Mouse (Mus musculus) intestine, embryonic 16.5 days (tissue): Measurements from ENCODE around the gene Snrk. TPM values are rescaled to one million over a fixed set of nuclear protein-coding genes. Genes with fewer than 3 reads are reported as not detected.

Source experiments
- ATAC-seq: fragments of 200-750 bp; cut with Nextera tagmentation; 2 replicates; pipeline ENCODE4 v1.8.0; 2017; ENCODE audit warnings: moderate TSS enrichment, moderate library complexity
- H3K27ac ChIP-seq: fragments of 300-500 bp; sonication (generic); 2 replicates; pipeline ENCODE4 v1.5.1; 2014; ENCODE audit warnings: mild to moderate bottlenecking, low read length
- H3K27me3 ChIP-seq: fragments of 300-500 bp; sonication (generic); replicated peaks from 2 replicates; pipeline ENCODE4 v1.6.1; 2014; ENCODE audit warnings: low read length, control low read depth, mixed read lengths; ENCODE audit not compliant: control insufficient read depth, insufficient read depth
- H3K36me3 ChIP-seq: fragments of 300-500 bp; sonication (generic); 2 replicates; pipeline ENCODE4 v1.6.1; 2014; ENCODE audit warnings: low read length, control low read depth; ENCODE audit not compliant: control insufficient read depth, insufficient read depth
- H3K4me1 ChIP-seq: fragments of 300-500 bp; sonication (generic); 2 replicates; pipeline ENCODE4 v1.6.1; 2014; ENCODE audit warnings: low read length, control low read depth, mixed read lengths; ENCODE audit not compliant: control insufficient read depth, insufficient read depth
- H3K4me2 ChIP-seq: fragments of 300-500 bp; sonication (generic); 2 replicates; pipeline ENCODE4 v1.6.1; 2014; ENCODE audit warnings: low read depth, low read length, control low read depth
- H3K4me3 ChIP-seq: fragments of 300-500 bp; sonication (generic); 2 replicates; pipeline ENCODE4 v1.5.1; 2014; ENCODE audit warnings: mild to moderate bottlenecking, low read length
- H3K9ac ChIP-seq: fragments of 300-500 bp; sonication (generic); 2 replicates; pipeline ENCODE4 v1.6.1; 2014; ENCODE audit warnings: low read depth, low read length
- H3K9me3 ChIP-seq: fragments of 300-500 bp; sonication (generic); 2 replicates; pipeline ENCODE4 v1.6.1; 2016; ENCODE audit warnings: low read length, control low read depth; ENCODE audit not compliant: control insufficient read depth
- WGBS: fragments of 180-500 bp; shearing (Covaris S2); extraction: QIAGEN DNeasy Blood & Tissue Kit; methylation state at CpG from one replicate; pipeline ENCODE4 v1.1.7; 2014; 5-methylcytosine and 5-hydroxymethylcytosine counted together
- polyA plus RNA-seq: library from polyadenylated mRNA; unstranded; fragments of >200 nt; fragmentation: Nextera tagmentation; extraction: Ambion mirVana; gene quantifications from 2 replicates; pipeline ENCODE4 v1.2.1, GENCODE M21; 2015

Snrk gene
- 45.5 and 48.7 TPM in 2 replicates for polyA plus RNA-seq

DNA sequence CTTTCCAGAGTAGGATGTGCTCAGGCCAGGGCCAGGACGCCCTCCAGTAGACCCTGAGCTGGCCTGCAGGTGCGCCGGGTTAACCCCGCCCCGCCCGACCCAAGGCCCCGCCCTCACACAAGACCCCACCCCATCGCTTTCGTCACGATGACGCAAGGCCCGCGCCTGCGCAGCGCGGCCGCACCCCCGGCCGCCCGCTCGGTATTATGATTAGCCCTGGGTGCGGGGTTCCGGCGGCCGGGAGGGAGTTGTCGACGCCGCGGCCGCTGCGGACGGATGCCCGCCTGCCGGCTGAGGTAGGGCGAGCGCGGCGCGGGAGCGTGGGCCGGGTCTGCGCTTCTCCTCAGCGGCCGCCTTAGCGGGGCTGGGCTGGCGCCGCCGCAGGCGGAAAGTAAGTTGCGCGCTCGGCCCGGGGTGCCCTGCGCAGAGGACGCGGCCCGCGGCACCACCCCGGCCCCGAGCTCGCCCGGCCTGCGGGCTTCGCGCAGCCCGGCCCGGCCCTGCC lies at the start of gene Snrk:
Gene Snrk, plus strand, starts transcription at position 155 of the 505 bp plus-strand sequence.
- Histone ChIP-seq H3K4me3 (peak within 1 kb of the TSS; percentile 89), H3K27ac (peak within 1 kb of the TSS; percentile 89), H3K9me3 (no peaks in the 10 kb centered on the region), H3K4me1 (peaks cover 20% of the 10 kb centered on the region), H3K4me2 (peak within 1 kb of the TSS; percentile 63), H3K27me3 (no peaks in the 10 kb centered on the region), H3K9ac (peak within 1 kb of the TSS; percentile 96), H3K36me3 (no peaks in the 10 kb centered on the region)
- WGBS, result 0% methylated on average over 57 of the region's 67 CpGs
- peak; percentile 94 for ATAC-seq

DNA sequence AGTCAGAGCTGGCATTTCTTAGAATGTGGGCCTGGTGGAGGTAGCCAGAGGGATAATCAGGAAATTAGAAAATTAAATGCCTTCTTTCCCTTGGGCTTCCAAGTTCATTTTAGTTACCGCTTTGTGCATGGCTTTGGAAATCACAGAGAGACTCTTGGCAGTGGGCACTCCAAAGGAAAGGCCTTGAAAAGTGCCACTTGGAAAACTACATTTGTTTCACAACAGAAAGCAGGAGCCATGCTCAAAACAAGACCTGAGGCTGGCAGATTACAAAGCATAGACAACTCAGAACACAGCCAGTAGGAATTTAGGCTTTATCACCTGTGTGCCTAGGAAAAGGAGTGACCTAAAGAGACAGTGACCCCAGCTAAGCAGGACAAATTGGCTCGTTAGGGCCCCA lies 49.4 kb upstream of the Snrk start:
- no peak for ATAC-seq
- 79% methylated on average over 2 of the region's 2 CpGs for WGBS
- Histone ChIP-seq H3K4me2 (no peak overlapping the region), H3K36me3 (no peaks in the 10 kb centered on the region), H3K9me3 (no peaks in the 10 kb centered on the region), H3K9ac (no peak overlapping the region), H3K4me3 (no peak overlapping the region), H3K27me3 (no peaks in the 10 kb centered on the region), H3K27ac (no peak overlapping the region), H3K4me1 (no peaks in the 10 kb centered on the region)

DNA sequence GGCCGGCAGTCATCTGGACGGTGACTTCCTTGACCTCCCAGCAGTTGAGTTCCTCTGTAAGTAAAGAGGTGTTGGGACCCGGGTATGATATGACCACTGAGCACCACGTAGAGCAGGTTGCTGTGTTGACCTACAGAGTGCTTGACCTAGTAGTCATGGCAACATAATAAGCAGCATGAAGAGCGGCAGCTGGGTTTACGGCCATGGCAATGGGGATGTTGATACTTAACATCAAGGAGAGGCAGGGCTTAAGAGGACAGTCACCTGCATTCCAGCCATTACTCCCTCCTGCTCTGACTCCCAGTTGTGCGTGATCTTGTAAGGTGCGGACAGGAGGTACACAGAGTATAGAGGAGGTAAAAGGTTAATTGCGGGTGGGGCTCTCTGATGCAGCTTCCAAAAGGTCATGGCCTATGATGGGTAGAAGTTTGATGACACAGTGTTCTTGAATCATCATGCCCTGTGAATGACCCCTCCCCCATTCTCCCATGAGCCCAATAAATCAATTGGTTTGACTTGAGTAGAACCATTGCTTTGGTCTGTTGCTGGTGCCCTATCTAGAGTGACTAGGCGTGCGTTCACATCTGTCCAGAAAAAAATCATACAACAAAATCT lies 47.4 kb upstream of the Snrk start:
- Histone ChIP-seq H3K9me3 (no peaks in the 10 kb centered on the region), H3K4me2 (no peak overlapping the region), H3K9ac (no peak overlapping the region), H3K4me1 (no peaks in the 10 kb centered on the region), H3K4me3 (no peak overlapping the region), H3K27me3 (no peaks in the 10 kb centered on the region), H3K27ac (no peak overlapping the region), H3K36me3 (no peaks in the 10 kb centered on the region)
- 57% methylated on average over 11 of the region's 11 CpGs for WGBS
- ATAC-seq, result peak; percentile 59

DNA sequence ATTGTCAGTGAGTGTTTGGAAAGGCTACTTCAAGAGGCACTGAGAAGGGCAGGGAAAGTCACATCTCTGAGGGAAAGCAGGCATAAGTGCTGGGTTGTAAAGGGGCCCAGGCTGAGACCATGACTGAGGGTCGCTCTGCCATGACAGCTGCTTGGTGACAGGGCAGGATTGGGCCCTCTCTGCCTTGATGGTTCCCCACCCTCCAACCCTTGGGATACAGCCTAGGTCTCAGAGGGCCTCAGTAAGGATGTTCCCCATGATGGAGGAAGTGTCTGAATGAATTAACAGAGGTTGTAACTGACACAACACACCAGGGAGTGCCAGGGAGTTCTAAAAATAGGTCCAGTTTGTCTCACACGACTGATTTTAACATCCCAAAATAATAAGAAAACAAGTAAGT lies 43.1 kb upstream of the Snrk start:
- no peak for ATAC-seq
- Histone ChIP-seq H3K9ac (no peak overlapping the region), H3K27me3 (no peaks in the 10 kb centered on the region), H3K4me1 (no peaks in the 10 kb centered on the region), H3K4me2 (no peak overlapping the region), H3K4me3 (no peak overlapping the region), H3K36me3 (no peaks in the 10 kb centered on the region), H3K27ac (no peak overlapping the region), H3K9me3 (no peaks in the 10 kb centered on the region)
- 39% methylated on average over 2 of the region's 2 CpGs for WGBS

DNA sequence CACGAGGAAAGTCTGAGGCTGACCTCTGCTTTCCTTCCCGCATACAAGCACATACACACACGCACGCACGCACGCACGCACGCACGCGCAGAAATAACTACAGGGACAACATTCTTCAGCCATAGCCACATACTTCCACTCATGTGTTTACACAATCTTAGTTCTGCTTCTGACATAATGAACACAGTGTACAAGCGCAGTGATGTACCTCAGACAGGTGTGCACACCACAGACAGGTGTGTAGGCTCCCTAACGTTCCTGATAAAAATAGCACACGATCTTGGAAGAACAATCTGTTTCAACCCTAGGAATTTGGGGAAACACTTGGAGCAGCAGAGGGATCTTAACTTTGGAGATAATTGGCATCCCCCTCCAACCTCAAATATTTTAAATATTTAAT lies 42.5 kb upstream of the Snrk start:
- Histone ChIP-seq H3K9ac (no peak overlapping the region), H3K4me2 (no peak overlapping the region), H3K4me1 (no peaks in the 10 kb centered on the region), H3K27ac (no peak overlapping the region), H3K4me3 (no peak overlapping the region), H3K36me3 (no peaks in the 10 kb centered on the region), H3K27me3 (no peaks in the 10 kb centered on the region), H3K9me3 (no peaks in the 10 kb centered on the region)
- no peak for ATAC-seq
- WGBS, result 81% methylated on average over 13 of the region's 13 CpGs

DNA sequence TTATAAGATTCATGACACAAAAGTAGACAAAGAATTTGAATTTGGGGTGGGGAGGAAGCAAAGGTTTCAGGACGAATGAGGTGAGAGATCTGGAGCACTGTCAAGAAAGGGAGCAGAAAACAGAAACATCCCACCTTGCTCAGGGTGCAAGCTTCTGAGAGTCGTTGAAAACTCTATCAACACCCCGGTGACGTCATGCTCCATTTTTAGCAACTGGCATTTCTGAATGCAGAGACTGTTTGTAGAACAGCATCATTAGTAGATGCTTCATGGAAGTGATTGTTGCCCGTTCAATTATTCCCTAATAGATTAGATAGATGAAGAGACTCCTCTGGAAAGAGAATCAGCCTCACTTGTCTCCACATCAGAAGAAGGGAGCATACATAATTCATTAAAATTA lies 38.6 kb upstream of the Snrk start:
- Histone ChIP-seq H3K27me3 (no peaks in the 10 kb centered on the region), H3K36me3 (no peaks in the 10 kb centered on the region), H3K9me3 (no peaks in the 10 kb centered on the region), H3K4me1 (no peaks in the 10 kb centered on the region), H3K4me2 (no peak overlapping the region), H3K4me3 (no peak overlapping the region), H3K27ac (no peak overlapping the region), H3K9ac (no peak overlapping the region)
- WGBS, result 73% methylated on average over 5 of the region's 5 CpGs
- no peak for ATAC-seq

DNA sequence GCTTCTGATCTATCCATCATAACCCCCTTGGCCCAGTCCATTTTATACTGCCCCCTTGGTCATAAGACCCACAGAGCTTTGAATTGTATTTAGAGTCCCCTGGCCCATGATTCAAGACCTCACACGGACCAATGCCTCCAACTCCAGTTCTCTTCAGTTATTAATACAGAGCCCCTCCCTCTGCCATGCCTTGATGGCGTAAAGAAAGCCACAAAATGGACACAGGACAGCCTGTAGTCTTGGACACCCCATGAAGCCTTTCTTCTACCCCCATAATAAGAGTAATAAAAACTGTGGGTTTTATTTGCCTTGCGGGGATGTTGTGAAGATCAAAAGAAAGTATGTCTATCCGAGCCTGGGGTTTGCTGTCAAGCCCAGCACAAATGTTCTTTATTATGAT lies 33.4 kb upstream of the Snrk start:
- no peak overlapping the region for H3K9ac ChIP-seq
- no peaks in the 10 kb centered on the region for H3K9me3 ChIP-seq
- 67% methylated on average over 4 of the region's 4 CpGs for WGBS
- H3K27me3 ChIP-seq, result no peaks in the 10 kb centered on the region
- no peak overlapping the region for H3K4me2 ChIP-seq
- ATAC-seq, result no peak
- H3K4me3 ChIP-seq, result no peak overlapping the region
- peak overlapping the region; percentile 81 for H3K27ac ChIP-seq
- H3K36me3 ChIP-seq, result no peaks in the 10 kb centered on the region
- H3K4me1 ChIP-seq, result peaks cover 10% of the 10 kb centered on the region

DNA sequence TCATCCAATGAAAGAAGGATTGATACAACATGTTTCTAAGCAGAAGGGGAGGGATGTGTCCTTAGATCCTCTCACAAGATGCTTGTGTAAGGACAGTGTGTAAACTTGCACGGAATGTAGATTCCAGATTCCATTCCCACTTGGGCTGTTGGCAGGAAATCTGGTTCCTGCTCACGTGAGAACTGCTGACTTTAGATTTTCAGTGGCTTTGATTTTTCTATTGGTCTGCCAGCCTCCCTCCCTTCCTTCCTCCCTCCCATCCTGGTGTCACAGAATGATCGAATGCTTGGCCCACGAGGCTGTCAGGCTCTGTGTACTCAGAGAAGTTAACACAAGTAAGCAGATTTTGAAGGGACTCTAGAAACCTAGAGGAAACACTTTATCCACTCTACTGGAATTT lies 32.9 kb upstream of the Snrk start:
- no peaks in the 10 kb centered on the region for H3K27me3 ChIP-seq
- peak; percentile 48; the same call in 1 of the 2 replicates for ATAC-seq

DNA sequence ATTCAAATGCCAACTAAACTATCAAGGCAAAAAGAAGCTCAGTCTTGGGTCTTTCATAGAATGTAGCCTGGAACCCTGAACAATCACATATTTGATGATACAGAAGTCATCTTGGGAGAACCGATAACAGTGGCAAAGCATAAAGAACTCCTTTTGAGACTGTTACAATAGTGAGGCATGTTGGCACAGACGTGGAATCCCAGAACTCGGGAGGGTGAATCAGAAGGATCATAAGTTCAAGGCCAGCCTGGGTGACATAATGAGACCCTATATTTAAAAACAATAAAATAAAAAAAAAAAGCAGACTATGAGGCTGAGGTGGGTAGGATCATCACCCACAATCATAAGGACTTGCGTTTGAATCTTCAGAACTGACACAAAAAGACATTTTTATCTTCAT lies 32.4 kb upstream of the Snrk start:
- no peak overlapping the region for H3K4me3 ChIP-seq
- no peaks in the 10 kb centered on the region for H3K9me3 ChIP-seq
- no peaks in the 10 kb centered on the region for H3K36me3 ChIP-seq
- ATAC-seq, result no peak
- H3K4me2 ChIP-seq, result no peak overlapping the region
- peak overlapping the region; percentile 81 for H3K27ac ChIP-seq
- H3K4me1 ChIP-seq, result peaks cover 10% of the 10 kb centered on the region
- WGBS, result 66% methylated on average over 4 of the region's 4 CpGs
- H3K9ac ChIP-seq, result no peak overlapping the region
- no peaks in the 10 kb centered on the region for H3K27me3 ChIP-seq

More for the DNA sequence above, 32.9 kb upstream of the Snrk start:
- Histone ChIP-seq H3K9ac (no peak overlapping the region), H3K9me3 (no peaks in the 10 kb centered on the region), H3K4me3 (no peak overlapping the region), H3K4me2 (no peak overlapping the region), H3K27ac (peak overlapping the region; percentile 81), H3K4me1 (peaks cover 10% of the 10 kb centered on the region), H3K36me3 (no peaks in the 10 kb centered on the region)
- 21% methylated on average over 4 of the region's 4 CpGs for WGBS

DNA sequence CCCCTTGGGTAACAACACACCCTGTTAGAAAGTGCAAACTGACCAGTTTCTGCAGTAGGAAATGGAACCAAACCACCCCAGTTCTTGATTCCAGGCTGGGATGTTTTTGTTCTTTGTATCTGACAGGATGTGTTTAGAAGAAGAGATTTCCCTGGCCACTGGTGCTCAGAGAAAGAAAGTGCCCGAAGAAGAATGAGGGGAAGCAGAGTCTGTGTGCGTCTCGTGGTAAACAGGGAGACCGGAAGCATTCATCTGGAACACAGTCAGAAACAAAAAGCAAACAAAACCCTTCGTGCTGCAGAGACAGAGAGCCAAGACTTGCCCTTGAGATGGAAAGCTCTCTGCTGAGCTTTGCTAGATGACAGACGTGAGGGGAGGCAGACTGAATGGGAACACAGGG lies 32.0 kb upstream of the Snrk start:
- no peak overlapping the region for H3K9ac ChIP-seq
- WGBS, result 17% methylated on average over 6 of the region's 6 CpGs
- H3K4me3 ChIP-seq, result no peak overlapping the region
- H3K27me3 ChIP-seq, result no peaks in the 10 kb centered on the region
- no peaks in the 10 kb centered on the region for H3K36me3 ChIP-seq
- H3K9me3 ChIP-seq, result no peaks in the 10 kb centered on the region
- H3K4me2 ChIP-seq, result 0 out of 2 replicates have a peak overlapping the region, but pooled peaks have one; percentile 1
- H3K27ac ChIP-seq, result peak overlapping the region; percentile 81
- ATAC-seq, result peak; percentile 41; the same call in 1 of the 2 replicates
- H3K4me1 ChIP-seq, result peaks cover 10% of the 10 kb centered on the region
